Mouse (Mus musculus): ENCODE data around the gene Ncor2. TPM values are rescaled to one million over a fixed set of nuclear protein-coding genes. Genes with fewer than 3 reads are reported as not detected.

The Ncor2 gene
- total RNA-seq, 2 experiments from 2014 or later = 171 to 187 TPM

- no peak for DNase-seq (ENCODE audit: low spot score in 2 of 2)
These were observed 27.0 kb downstream of the Ncor2 start for GRCm38 (mm10) chr5:125151872-125152534.

GRCm38 (mm10) chr5:125150951-125151564, 28.0 kb downstream of the Ncor2 start:
- DNase-seq (ENCODE audit: low spot score in 2 of 2) = peak in 1 of 2 experiments; percentile 53

DNA sequence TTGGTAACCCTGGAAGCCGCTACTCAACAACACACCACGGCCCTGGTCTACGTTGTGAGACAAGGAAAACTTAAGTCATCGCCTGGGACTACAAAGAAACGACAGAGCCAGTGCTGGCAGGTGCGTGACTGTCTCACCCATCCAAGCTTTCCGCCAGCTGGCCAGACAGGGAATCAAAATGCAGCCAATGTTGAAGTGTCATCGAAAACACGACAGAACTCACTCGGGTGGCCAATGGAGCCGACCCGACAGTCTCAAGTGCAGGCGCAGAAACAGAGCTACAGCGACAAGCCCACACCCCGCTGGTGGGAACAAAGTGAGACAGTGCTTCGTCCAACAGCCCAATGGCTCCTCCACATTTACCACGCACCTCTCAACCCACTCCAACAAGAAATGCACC, 29.9 kb downstream of the Ncor2 start:
- no peak for DNase-seq (ENCODE audit: low spot score in 2 of 2)

- no peak for DNase-seq (ENCODE audit: low spot score in 2 of 2)
These were observed 30.3 kb downstream of the Ncor2 start for GRCm38 (mm10) chr5:125148686-125149085.

GRCm38 (mm10) chr5:125148173-125148572, 30.8 kb downstream of the Ncor2 start:
- DNase-seq (ENCODE audit: low spot score in 2 of 2) = no peak

DNA sequence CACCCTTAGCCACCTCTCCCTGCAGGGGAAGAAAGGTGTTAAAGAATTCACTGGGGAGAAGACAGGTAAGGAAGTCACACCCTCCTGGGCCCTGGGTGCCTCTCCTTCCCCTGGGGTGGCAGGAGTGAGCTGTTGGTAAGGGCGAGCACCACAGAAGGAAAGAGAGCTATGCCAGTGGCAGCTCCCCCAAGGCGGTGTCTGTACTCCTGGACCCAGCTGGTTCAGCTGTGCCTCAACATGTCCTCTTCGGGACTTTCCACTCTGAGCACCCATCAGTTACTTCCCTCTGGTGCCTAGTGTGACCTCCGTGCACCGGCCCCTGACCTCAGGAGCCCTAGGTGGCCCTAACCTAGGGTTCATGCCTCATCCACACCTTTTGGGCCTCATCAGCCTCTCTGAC, 31.9 kb downstream of the Ncor2 start:
- no peak for DNase-seq (ENCODE audit: low spot score in 2 of 2)

DNA sequence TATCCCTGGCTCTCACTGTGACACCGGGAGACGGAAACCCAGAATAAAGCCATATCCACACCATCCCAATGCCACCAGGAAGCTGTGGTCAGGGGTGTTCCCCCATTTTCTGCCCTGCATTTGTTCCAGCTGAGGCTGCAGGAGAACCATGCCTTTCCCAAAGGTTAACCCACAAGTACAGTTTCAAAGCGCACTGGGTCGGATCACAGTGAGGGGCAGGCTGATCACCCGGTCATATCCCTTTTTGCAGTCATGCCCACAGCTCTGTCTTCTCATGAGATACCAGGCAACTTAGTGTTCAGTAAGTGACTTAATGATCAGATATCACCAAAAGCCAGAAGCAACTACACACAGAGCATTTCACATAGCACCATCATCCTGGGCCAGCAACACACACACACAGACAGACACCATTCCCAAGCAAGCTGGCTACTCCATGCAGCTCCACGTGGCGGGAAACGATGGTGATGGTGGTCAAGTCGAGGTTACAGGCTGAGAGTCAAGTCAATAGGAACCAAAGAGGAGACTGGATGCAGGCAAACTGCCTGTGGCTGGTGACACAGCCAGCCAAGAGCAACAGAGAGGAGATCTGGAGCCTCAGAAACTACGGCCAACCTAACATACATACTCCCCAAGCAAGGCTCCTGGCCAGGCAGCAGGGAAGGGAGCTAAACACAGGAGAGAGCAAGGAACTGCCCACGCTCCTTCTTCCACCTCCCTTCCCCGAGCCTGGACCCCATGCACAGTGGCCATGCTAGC, 35.7 kb downstream of the Ncor2 start:
- no peak for DNase-seq (ENCODE audit: low spot score in 2 of 2)

GRCm38 (mm10) chr5:125141916-125142315, 37.1 kb downstream of the Ncor2 start:
- DNase-seq (ENCODE audit: low spot score in 2 of 2) = no peak

GRCm38 (mm10) chr5:125141525-125141880, 37.5 kb downstream of the Ncor2 start:
- no peak for DNase-seq (ENCODE audit: low spot score in 2 of 2)

GRCm38 (mm10) chr5:125140832-125141524, 38.0 kb downstream of the Ncor2 start:
- peak; percentile 99 for DNase-seq (ENCODE audit: low spot score in 2 of 2)

- peak; percentile 87 to 90 for DNase-seq (ENCODE audit: low spot score in 2 of 2)
These were observed 38.8 kb downstream of the Ncor2 start for GRCm38 (mm10) chr5:125140151-125140699.

DNA sequence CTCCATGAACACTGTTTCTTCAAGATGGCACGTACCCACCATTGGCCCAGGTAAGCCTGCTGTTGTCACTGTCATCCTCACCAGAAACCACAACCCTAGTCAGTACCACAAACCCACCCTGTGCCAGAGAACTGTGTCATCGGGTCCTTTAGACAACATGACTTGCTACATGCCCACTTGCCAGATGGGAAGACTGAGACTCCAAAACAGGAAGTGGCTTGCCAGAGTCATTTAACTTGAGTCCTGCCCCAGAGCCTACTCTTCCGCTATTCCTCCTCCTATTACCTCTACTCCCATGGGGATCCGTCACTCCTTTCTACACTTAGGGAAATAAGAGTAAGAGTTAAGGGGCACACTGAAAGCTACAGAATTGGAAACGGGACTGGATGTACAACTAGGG, 39.4 kb downstream of the Ncor2 start:
- no peak for DNase-seq (ENCODE audit: low spot score in 2 of 2)

DNA sequence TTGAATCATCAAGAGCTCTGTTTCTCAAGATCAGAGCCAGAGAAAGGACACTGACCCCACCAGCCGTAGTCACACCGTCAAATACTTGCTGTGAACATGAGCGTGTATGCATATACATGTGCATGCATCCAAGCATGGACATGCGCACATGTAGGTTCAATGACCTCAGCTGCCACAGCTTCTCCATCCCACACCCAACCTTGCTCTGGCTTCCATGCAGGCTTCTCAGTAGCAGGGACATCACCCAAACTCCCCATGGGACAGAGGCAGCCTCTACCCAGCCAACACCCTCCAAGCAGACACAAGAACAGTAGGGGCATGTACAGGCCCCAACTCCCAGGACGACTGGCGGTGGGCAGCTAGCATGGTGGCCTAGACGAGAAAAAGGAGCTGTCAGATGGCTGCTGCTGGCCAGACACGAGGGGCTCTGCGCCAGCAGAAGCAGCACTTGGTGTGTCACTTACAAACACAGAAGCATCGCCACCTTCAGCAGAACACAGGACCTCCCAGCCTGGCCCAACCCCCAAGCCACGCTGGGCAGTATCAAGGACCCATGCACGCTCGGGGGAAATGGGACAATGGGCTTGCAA, 40.1 kb downstream of the Ncor2 start:
- DNase-seq (ENCODE audit: low spot score in 2 of 2) = peak in 1 of 2 experiments; percentile 16

- no peak for DNase-seq (ENCODE audit: low spot score in 2 of 2)
These were observed 41.2 kb downstream of the Ncor2 start for GRCm38 (mm10) chr5:125137672-125138285.

DNA sequence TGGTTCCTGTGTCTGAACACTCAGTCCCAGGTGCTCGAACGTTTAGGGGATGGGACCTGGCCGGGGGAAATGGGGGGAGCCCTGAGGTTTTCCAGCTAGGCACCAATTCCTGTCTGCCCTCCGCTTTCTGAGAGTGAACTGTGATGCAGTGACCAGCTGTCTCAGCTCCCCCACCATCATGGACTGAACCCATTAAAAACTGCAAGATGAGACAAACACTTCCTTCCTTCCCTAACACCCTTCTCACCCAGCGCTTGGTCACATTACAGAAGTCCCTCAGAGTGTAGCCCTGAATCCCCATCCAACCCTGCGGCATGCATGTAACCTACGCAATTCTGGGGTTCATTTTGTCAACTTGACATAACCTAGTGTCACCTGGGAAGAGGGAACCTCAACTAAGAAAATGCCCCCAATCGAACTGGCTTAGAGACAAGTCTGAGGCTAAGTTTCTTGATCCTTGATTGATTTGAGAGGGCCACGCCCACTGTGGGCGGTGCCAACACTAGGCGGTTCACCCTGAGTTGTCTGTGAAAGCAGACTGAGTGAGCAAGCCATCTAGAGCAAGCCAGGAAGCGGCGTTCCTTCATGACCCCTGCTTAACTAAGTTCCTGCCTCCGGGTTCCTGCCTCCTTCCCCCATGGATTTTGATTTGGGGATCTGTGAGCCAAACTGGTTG, 41.9 kb downstream of the Ncor2 start:
- DNase-seq (ENCODE audit: low spot score in 2 of 2) = no peak

GRCm38 (mm10) chr5:125136296-125136995, 42.6 kb downstream of the Ncor2 start:
- no peak for DNase-seq (ENCODE audit: low spot score in 2 of 2)

DNA sequence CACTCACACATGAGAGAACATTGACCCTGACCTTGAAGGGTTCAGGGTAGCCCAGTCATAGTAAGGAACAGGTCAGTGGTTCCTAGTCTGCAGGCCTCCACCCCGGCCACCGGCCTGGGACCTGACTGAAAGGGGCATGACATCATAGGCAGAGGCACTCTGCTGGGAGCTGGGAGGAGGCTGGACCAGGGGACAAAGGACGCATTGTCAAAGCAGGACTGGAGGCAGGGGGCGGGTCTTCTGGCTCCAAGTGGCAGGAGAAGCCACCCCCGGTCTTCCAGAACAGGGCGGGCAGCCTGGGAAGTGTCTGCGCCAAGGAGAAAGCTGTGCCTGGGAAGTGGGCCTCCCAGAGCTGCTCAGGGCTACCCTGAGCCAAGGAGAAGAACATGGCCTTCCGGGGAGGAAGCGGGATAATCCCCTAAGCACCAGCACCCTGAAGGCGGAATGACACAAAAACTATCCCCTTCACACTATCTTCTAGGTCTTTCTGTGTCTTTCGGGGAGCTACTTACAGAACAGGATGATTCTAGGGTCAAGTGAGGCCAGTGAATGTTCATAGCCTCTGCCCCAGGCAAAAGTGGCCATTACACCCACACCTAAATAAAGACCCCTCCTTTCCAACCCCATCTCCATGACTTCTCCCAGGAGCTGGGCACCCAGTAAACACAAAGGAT, 44.1 kb downstream of the Ncor2 start:
- peak in 1 of 2 experiments; percentile 71 for DNase-seq (ENCODE audit: low spot score in 2 of 2)

- DNase-seq (ENCODE audit: low spot score in 2 of 2) = no peak
These were observed 44.6 kb downstream of the Ncor2 start for GRCm38 (mm10) chr5:125134391-125134790.

GRCm38 (mm10) chr5:125133651-125134050, 45.4 kb downstream of the Ncor2 start:
- no peak for DNase-seq (ENCODE audit: low spot score in 2 of 2)
